Mouse (Mus musculus) heart, postnatal 0 days (tissue): ENCODE results near the gene Sap18b. TPM values are rescaled to one million over a fixed set of nuclear protein-coding genes. Genes with fewer than 3 reads are reported as not detected.
"Not testable (repeated sequence)": the region's sequence is repeated elsewhere in the genome, so short reads cannot be mapped to it uniquely, and the experiment has no call there.

Source experiments
- ATAC-seq: fragments of 200-750 bp; cut with Nextera tagmentation; 2 replicates; pipeline ENCODE4 v1.8.0; 2017; ENCODE audit warnings: low read depth, moderate number of reproducible peaks, moderate library complexity; ENCODE audit not compliant: insufficient read depth
- DNase-seq: peaks from one replicate; pipeline ENCODE4 v3.0.0-alpha.2; 2016; ENCODE audit warnings: low spot score
- H3K27ac ChIP-seq: fragments of 300-500 bp; sonication (generic); 2 replicates; pipeline ENCODE4 v1.5.1; 2014; ENCODE audit warnings: low read depth, mild to moderate bottlenecking
- H3K27me3 ChIP-seq: fragments of 300-500 bp; sonication (generic); 2 replicates; pipeline ENCODE4 v1.6.1; 2014; ENCODE audit warnings: low read length, mixed read lengths; ENCODE audit not compliant: control insufficient read depth, insufficient read depth
- H3K36me3 ChIP-seq: fragments of 300-500 bp; sonication (generic); replicated peaks from 2 replicates; pipeline ENCODE4 v1.6.1; 2014; ENCODE audit warnings: low read length, mixed read lengths; ENCODE audit not compliant: control insufficient read depth, insufficient read depth
- H3K4me1 ChIP-seq: fragments of 300-500 bp; sonication (generic); 2 replicates; pipeline ENCODE4 v1.6.1; 2014; ENCODE audit warnings: antibody characterized with exemption; ENCODE audit not compliant: control insufficient read depth, insufficient read depth
- H3K4me2 ChIP-seq: fragments of 300-500 bp; sonication (generic); 2 replicates; pipeline ENCODE4 v1.6.1; 2014; ENCODE audit warnings: low read depth, mild to moderate bottlenecking, low read length, moderate library complexity
- H3K4me3 ChIP-seq: fragments of 300-500 bp; sonication (generic); 2 replicates; pipeline ENCODE4 v1.5.1; 2014; ENCODE audit warnings: low read depth, low read length
- H3K9ac ChIP-seq: fragments of 300-500 bp; sonication (generic); replicated peaks from 2 replicates; pipeline ENCODE4 v1.6.1; 2014; ENCODE audit warnings: low read depth, low read length, mixed read lengths
- H3K9me3 ChIP-seq: fragments of 300-500 bp; sonication (generic); replicated peaks from 2 replicates; pipeline ENCODE4 v1.6.1; 2016; ENCODE audit warnings: low read length; ENCODE audit not compliant: control insufficient read depth
- CTCF ChIP-seq: IDR thresholded peaks from 2 replicates; pipeline ENCODE4 v1.5.1; 2016; ENCODE audit warnings: antibody characterized with exemption, control low read depth, low read depth
- EP300 ChIP-seq: IDR thresholded peaks from 2 replicates; pipeline ENCODE4 v1.6.1; 2016; ENCODE audit warnings: antibody characterized with exemption, low read depth
- WGBS: fragments of 180-500 bp; shearing (Covaris S2); extraction: QIAGEN DNeasy Blood & Tissue Kit; methylation state at CpG from one replicate; pipeline ENCODE4 v1.1.7; 2014; 5-methylcytosine and 5-hydroxymethylcytosine counted together
- polyA plus RNA-seq: library from polyadenylated mRNA; unstranded; fragments of >200 nt; fragmentation: Nextera tagmentation; extraction: Ambion mirVana; gene quantifications from 2 replicates; pipeline ENCODE4 v1.2.1, GENCODE M21; 2015
- total RNA-seq: library from RNA; depleted of rRNA; stranded (reverse); fragments of >200 nt; gene quantifications from 2 replicates; pipeline ENCODE4 v1.2.3, GENCODE M21; 2014; ENCODE audit warnings: low replicate concordance

The Sap18b gene
- total and polyA plus RNA-seq, 2 experiments from 2014 or later, result 65.9 to 283 TPM

DNA sequence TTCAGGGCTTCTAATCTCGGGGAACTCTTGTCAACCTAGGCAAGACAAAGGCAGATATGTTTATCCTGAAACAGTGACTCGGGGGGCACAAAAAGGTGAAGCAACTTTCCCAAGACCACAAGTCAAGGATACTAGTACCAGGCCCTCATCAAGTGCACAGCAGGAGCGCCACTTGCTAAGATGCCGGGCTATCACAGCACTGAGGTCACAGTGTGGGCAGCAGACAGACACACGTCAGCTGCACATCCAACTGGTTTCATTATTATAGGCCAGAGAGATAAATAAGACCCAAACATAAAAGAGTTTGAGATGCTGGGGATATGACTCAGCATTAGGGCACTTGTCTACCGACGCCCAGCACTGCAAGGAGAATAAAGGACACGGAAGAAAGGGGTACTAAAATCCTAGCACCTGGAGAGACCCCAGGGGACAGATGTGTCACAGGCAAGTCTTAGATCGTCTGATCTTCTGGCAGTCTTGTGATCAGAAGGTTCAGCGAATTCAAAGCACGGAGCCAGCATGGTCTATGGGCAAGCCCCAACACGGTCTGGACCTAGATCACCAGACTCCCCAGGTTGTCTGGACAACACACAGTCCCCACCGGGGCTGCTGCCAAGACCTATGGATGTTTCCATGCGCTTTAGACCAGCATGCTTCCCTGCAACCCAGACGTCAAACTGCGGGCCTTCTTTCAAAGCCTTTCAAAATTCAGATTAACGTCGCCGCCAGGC is 23.8 kb downstream of the Sap18b start:
- Histone ChIP-seq H3K4me1 (peaks cover 10% of the 10 kb centered on the region), H3K36me3 (peaks cover 24% of the 10 kb centered on the region), H3K4me2 (no peak overlapping the region), H3K9me3 (no peaks in the 10 kb centered on the region), H3K27me3 (no peaks in the 10 kb centered on the region), H3K27ac (no peak overlapping the region), H3K9ac (no peak overlapping the region), H3K4me3 (no peak overlapping the region)
- DNase-seq, result no peak
- TF ChIP-seq CTCF (no peak), EP300 (no peak)
- ATAC-seq, result no peak
- WGBS, result 80% methylated on average over 19 of the region's 19 CpGs

- no peak overlapping the region for H3K27ac ChIP-seq
- TF ChIP-seq CTCF (no peak), EP300 (no peak)
- ATAC-seq (no peak), DNase-seq (no peak)
- H3K9me3 ChIP-seq, result no peaks in the 10 kb centered on the region
- H3K9ac ChIP-seq, result no peak overlapping the region
- H3K27me3 ChIP-seq, result no peaks in the 10 kb centered on the region
- 94% methylated on average over 2 of the region's 2 CpGs for WGBS
- peaks cover 9% of the 10 kb centered on the region for H3K4me1 ChIP-seq
- H3K36me3 ChIP-seq, result peaks cover 13% of the 10 kb centered on the region; the same call in 1 of the 2 replicates
- no peak overlapping the region for H3K4me3 ChIP-seq
- no peak overlapping the region for H3K4me2 ChIP-seq
Observed at GRCm38 (mm10) chr8:95850326-95850725, 25.2 kb downstream of the Sap18b start.

- Histone ChIP-seq H3K9me3 (no peaks in the 10 kb centered on the region), H3K4me1 (peaks cover 6% of the 10 kb centered on the region), H3K36me3 (0 out of 2 replicates have a peak, but pooled peaks cover 5% of the 10 kb centered on the region), H3K4me3 (peak overlapping the region; percentile 65), H3K27ac (no peak overlapping the region), H3K4me2 (peak overlapping the region; percentile 87), H3K9ac (peak overlapping the region; percentile 61; the same call in 1 of the 2 replicates), H3K27me3 (no peaks in the 10 kb centered on the region)
- 53% methylated on average over 4 of the region's 4 CpGs for WGBS
- no peak for ATAC-seq
- TF ChIP-seq CTCF (no peak), EP300 (no peak)
- peak; percentile 29 for DNase-seq
Observed at GRCm38 (mm10) chr8:95852290-95852689, 27.1 kb downstream of the Sap18b start.

GRCm38 (mm10) chr8:95853102-95853843 is 28.1 kb downstream of the Sap18b start, which contains the start of gene Slc38a7:
Slc38a7 (minus strand) TSS chr8:95853539.
- Histone ChIP-seq H3K36me3 (0 out of 2 replicates have a peak, but pooled peaks cover under 1% of the 10 kb centered on the region), H3K27me3 (no peaks in the 10 kb centered on the region), H3K4me2 (peak within 1 kb of the TSS; percentile 87), H3K9me3 (no peaks in the 10 kb centered on the region), H3K4me3 (peak within 1 kb of the TSS; percentile 65), H3K9ac (peak within 1 kb of the TSS; percentile 61), H3K27ac (peak within 1 kb of the TSS; percentile 59), H3K4me1 (peaks cover 6% of the 10 kb centered on the region)
- 10% methylated on average over 22 of the region's 22 CpGs for WGBS
- ATAC-seq (peak; percentile 96), DNase-seq (peak; percentile 93)
- no peak for TF ChIP-seq CTCF
- TF ChIP-seq EP300, result no peak

- H3K36me3 ChIP-seq, result no peaks in the 10 kb centered on the region
- TF ChIP-seq EP300 (no peak), CTCF (no peak)
- H3K27ac ChIP-seq, result no peak overlapping the region
- DNase-seq (no peak), ATAC-seq (no peak)
- no peaks in the 10 kb centered on the region for H3K9me3 ChIP-seq
- 82% methylated on average over 6 of the region's 6 CpGs for WGBS
- H3K4me3 ChIP-seq, result no peak overlapping the region
- no peak overlapping the region for H3K4me2 ChIP-seq
- no peak overlapping the region for H3K9ac ChIP-seq
- H3K27me3 ChIP-seq, result no peaks in the 10 kb centered on the region
- H3K4me1 ChIP-seq, result peaks cover 6% of the 10 kb centered on the region
Observed at GRCm38 (mm10) chr8:95854174-95854573, 29.0 kb downstream of the Sap18b start.

- DNase-seq, H3K27me3 ChIP-seq, H3K4me2 ChIP-seq, H3K4me1 ChIP-seq, H3K4me3 ChIP-seq, H3K9ac ChIP-seq, H3K27ac ChIP-seq, H3K9me3 ChIP-seq: not testable (repeated sequence)
- WGBS, result 60% methylated on average over 10 of the region's 11 CpGs
- H3K36me3 ChIP-seq, result peaks cover 42% of the 10 kb centered on the region
- ATAC-seq, result 0 out of 2 replicates have a peak, but pooled peaks have one; percentile 24
Observed at GRCm38 (mm10) chr8:95863761-95864440, 38.8 kb downstream of the Sap18b start.

DNA sequence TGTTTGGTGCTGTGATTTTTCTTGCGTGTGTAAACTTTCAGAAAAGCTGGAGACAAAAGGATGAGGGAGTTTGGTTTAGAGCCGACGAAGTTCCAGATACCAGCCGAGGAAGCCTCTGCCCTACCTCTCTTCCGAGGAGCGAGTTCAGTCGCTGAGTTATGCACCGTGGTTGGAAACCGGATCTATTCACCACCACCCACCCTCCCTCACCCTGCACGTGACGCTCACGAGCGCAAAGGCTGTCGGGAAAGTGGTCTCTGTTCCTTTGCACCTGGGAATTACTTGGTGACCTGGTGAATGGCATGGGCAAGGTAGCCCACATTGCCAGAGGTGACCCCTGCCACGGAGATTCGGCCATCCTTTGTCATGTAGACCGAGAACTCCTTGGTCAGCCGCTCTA is 39.7 kb downstream of the Sap18b start:
- WGBS, result 92% methylated on average over 17 of the region's 18 CpGs
- not testable (repeated sequence) for DNase-seq, H3K27ac ChIP-seq, H3K9ac ChIP-seq, H3K27me3 ChIP-seq, H3K9me3 ChIP-seq, H3K4me3 ChIP-seq, H3K4me1 ChIP-seq, ATAC-seq, H3K4me2 ChIP-seq
- H3K36me3 ChIP-seq, result peaks cover 52% of the 10 kb centered on the region
